Mouse (Mus musculus): Measurements from ENCODE around the gene Zfp710. TPM values are rescaled to one million over a fixed set of nuclear protein-coding genes. Genes with fewer than 3 reads are reported as not detected.

The Zfp710 gene
- 3.2 TPM for polyA plus RNA-seq (2017; shearing (Covaris generic))

DNA sequence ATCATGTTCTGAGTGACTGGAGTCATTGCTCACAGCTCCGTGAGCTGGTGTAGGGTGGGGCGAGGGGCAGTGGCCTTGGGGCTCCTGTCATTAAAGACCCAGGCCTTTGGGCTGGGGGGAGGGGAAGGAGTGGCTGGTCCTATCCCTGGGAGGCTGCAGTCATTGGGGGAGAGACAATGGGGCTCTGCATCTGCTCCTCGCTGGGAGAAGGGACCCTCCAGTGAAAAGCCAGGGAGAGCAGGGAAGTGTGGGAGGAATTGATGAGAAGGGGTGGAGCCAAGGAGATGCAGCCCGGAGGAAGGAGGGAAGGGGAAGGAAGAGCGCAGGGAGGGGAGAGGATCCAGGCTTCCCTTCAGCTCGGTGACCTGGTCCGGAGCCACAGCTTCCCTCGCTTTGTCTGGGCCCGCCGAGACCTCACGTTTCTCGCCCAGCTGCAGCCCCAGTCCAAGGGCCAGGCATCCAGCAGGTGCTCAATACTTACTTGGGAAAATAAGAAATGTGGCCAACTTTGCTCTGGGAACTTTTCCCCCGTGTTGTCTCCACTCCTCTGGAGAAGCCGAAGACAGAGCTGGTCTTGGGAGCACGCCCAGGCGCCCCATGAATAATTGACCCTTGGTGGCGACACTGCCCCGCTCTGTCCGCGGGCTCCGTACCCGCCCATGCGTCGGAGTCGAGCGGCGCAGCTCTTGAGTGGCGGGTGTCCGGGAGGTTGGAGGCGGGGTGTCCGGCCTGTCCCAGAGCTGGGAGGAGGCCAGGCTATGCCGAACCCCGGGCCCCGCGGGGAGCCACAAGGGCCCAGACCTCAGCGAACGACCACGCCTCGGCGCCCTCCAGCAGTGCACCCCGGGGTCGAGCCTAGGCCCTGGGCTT, at the start of gene Zfp710:
Gene Zfp710 (plus strand): TSS at position 294 of the 870 bp plus-strand sequence.

GRCm38 (mm10) chr7:80115224-80115590, 90.6 kb downstream of the Zfp710 start, which contains the start of gene Idh2:
Gene Idh2 (minus strand): TSS chr7:80115392.

Other genes starting within 250 kb of the Zfp710 start
- not detected for gene Mesp1, start 231.0 kb upstream of the Zfp710 start, polyA plus RNA-seq (2017; shearing (Covaris generic))
- gene Mesp2, start 214.1 kb upstream of the Zfp710 start, polyA plus RNA-seq (2017; shearing (Covaris generic)) = 0.42 TPM
- gene Anpep, start 163.8 kb upstream of the Zfp710 start, polyA plus RNA-seq (2017; shearing (Covaris generic)) = 0.39 TPM
- 32.2 TPM for gene Ap3s2, start 104.2 kb upstream of the Zfp710 start, polyA plus RNA-seq (2017; shearing (Covaris generic))
- gene Arpin, start 89.5 kb upstream of the Zfp710 start, polyA plus RNA-seq (2017; shearing (Covaris generic)) = 0.28 TPM
- gene Idh2, start 90.6 kb downstream of the Zfp710 start, polyA plus RNA-seq (2017; shearing (Covaris generic)) = 35.0 TPM
- gene Sema4b, start 162.0 kb downstream of the Zfp710 start, polyA plus RNA-seq (2017; shearing (Covaris generic)) = 9.2 TPM
- 178 TPM for gene Cib1, start 208.0 kb downstream of the Zfp710 start, polyA plus RNA-seq (2017; shearing (Covaris generic))
- gene Gdpgp1, start 208.1 kb downstream of the Zfp710 start, polyA plus RNA-seq (2017; shearing (Covaris generic)) = 11.0 TPM
- gene Ttll13, start 221.6 kb downstream of the Zfp710 start, polyA plus RNA-seq (2017; shearing (Covaris generic)) = 0.61 TPM
- 55.3 TPM for gene Ngrn, start 236.4 kb downstream of the Zfp710 start, polyA plus RNA-seq (2017; shearing (Covaris generic))
- 48.1 TPM for gene Vps33b, start 244.8 kb downstream of the Zfp710 start, polyA plus RNA-seq (2017; shearing (Covaris generic))

Data from activated CD4-positive, CD25-positive, alpha-beta regulatory T cell, adult 9 weeks (primary cell).